Mouse (Mus musculus) kidney, postnatal 36 days (tissue): ENCODE results near the gene Elf1.
"Not testable (repeated sequence)": the region's sequence is repeated elsewhere in the genome, so short reads cannot be mapped to it uniquely, and the experiment has no call there.

Experiments
- DNase-seq, 2 experiments: peaks; one replicate each; pipeline ENCODE4 v3.0.0; 2021 to 2022; ENCODE audit warnings: mixed read lengths in 2 of 2

The Elf1 gene

GRCm38 (mm10) chr14:79480624-79481338 is at the start of gene Elf1:
TSS of gene Elf1 (plus strand) at chr14:79481194.
- peak; percentile 97 to 99 for DNase-seq

GRCm38 (mm10) chr14:79434068-79434467 is 46.9 kb upstream of the Elf1 start:
- DNase-seq = no peak

GRCm38 (mm10) chr14:79440655-79441054 is 40.3 kb upstream of the Elf1 start:
- DNase-seq = no peak

- DNase-seq = no peak
These were observed 39.6 kb upstream of the Elf1 start for GRCm38 (mm10) chr14:79441441-79441840.

- no peak for DNase-seq
These were observed 36.4 kb upstream of the Elf1 start for GRCm38 (mm10) chr14:79444601-79445000.

GRCm38 (mm10) chr14:79445055-79445620 is 35.9 kb upstream of the Elf1 start:
- DNase-seq = no peak

GRCm38 (mm10) chr14:79451681-79452590 is 29.1 kb upstream of the Elf1 start, which contains the start of gene Kbtbd6:
TSS of gene Kbtbd6 (plus strand) at chr14:79451835.
- DNase-seq = peak; percentile 85 to 88

- DNase-seq = not testable (repeated sequence)
These were observed 28.4 kb upstream of the Elf1 start for GRCm38 (mm10) chr14:79452591-79452934.

- DNase-seq = no peak
These were observed 20.6 kb upstream of the Elf1 start for GRCm38 (mm10) chr14:79460401-79460800.

GRCm38 (mm10) chr14:79460988-79461387 is 20.0 kb upstream of the Elf1 start:
- DNase-seq = no peak

GRCm38 (mm10) chr14:79465623-79466022 is 15.4 kb upstream of the Elf1 start:
- DNase-seq = no peak

GRCm38 (mm10) chr14:79467621-79468020 is 13.4 kb upstream of the Elf1 start:
- peak; percentile 65 to 89 for DNase-seq

- no peak for DNase-seq
These were observed 7.6 kb upstream of the Elf1 start for GRCm38 (mm10) chr14:79473384-79473783.

- peak; percentile 89 to 92 for DNase-seq
These were observed 551 bp downstream of the Elf1 start, which contains the start of gene Wbp4 for GRCm38 (mm10) chr14:79481339-79482151. TSS of gene Wbp4 (minus strand) at chr14:79481520.

GRCm38 (mm10) chr14:79482251-79482661 is 1.3 kb downstream of the Elf1 start:
- DNase-seq = peak; percentile 53 to 71

GRCm38 (mm10) chr14:79482747-79483355 is 1.9 kb downstream of the Elf1 start:
- DNase-seq = peak in 1 of 2 experiments; percentile 39

- no peak for DNase-seq
These were observed 2.7 kb downstream of the Elf1 start for GRCm38 (mm10) chr14:79483611-79484120.

GRCm38 (mm10) chr14:79486617-79486992 is 5.6 kb downstream of the Elf1 start:
- DNase-seq = peak in 1 of 2 experiments; percentile 38

- peak; percentile 78 to 84 for DNase-seq
These were observed 6.2 kb downstream of the Elf1 start for GRCm38 (mm10) chr14:79486993-79487731.

- DNase-seq = peak in 1 of 2 experiments; percentile 38
These were observed 7.5 kb downstream of the Elf1 start for GRCm38 (mm10) chr14:79488531-79488930.

GRCm38 (mm10) chr14:79489150-79489549 is 8.2 kb downstream of the Elf1 start:
- peak; percentile 47 to 48 for DNase-seq
